Mouse (Mus musculus) thymus, adult 2 months (tissue): ENCODE measurements around the gene Itpr2. TPM values are rescaled to one million over a fixed set of nuclear protein-coding genes. Genes with fewer than 3 reads are reported as not detected.

ENCODE experiments used
- DNase-seq: peaks from one replicate; pipeline ENCODE4 v3.0.0; 2021
- H3K27ac ChIP-seq: fragments of 200-500 bp; 2 replicates; pipeline ENCODE4 v1.5.1; 2012; ENCODE audit warnings: low read length, control low read depth; ENCODE audit not compliant: control insufficient read depth, insufficient read depth
- H3K27me3 ChIP-seq: fragments of 200-500 bp; 2 replicates; pipeline ENCODE4 v1.6.1; 2012; ENCODE audit warnings: mild to moderate bottlenecking, low read length, moderate library complexity, mixed read lengths; ENCODE audit not compliant: control insufficient read depth, insufficient read depth
- H3K36me3 ChIP-seq: fragments of 200-500 bp; 2 replicates; pipeline ENCODE4 v1.6.1; 2012; ENCODE audit warnings: mild to moderate bottlenecking, low read length, moderate library complexity; ENCODE audit not compliant: control insufficient read depth, insufficient read depth
- H3K4me1 ChIP-seq: fragments of 200-500 bp; replicated peaks from 2 replicates; pipeline ENCODE4 v1.6.1; 2012; ENCODE audit warnings: low read length; ENCODE audit not compliant: control insufficient read depth, insufficient read depth
- H3K4me3 ChIP-seq: fragments of 200-500 bp; 2 replicates; pipeline ENCODE4 v1.5.1; 2012; ENCODE audit warnings: mild to moderate bottlenecking, low read length, control low read depth, moderate library complexity; ENCODE audit not compliant: control insufficient read depth, insufficient read depth
- CTCF ChIP-seq: fragments of 200-500 bp; IDR thresholded peaks from 2 replicates; pipeline ENCODE4 v1.5.1; 2012; ENCODE audit warnings: mild to moderate bottlenecking, control low read depth, low read length, moderate library complexity, borderline replicate concordance; ENCODE audit not compliant: control insufficient read depth, poor library complexity, insufficient read depth; ENCODE audit errors: extremely low read depth
- POLR2A ChIP-seq: fragments of 200-500 bp; IDR thresholded peaks from 2 replicates; pipeline ENCODE4 v1.6.1; 2012; ENCODE audit warnings: mild to moderate bottlenecking, low read length, control low read depth, moderate library complexity; ENCODE audit not compliant: control insufficient read depth, poor library complexity, insufficient read depth; ENCODE audit errors: extremely low read depth
- WGBS: fragments of 180-500 bp; shearing (Covaris S2); methylation state at CpG from one replicate; pipeline ENCODE4 v1.1.7; 2018; 5-methylcytosine and 5-hydroxymethylcytosine counted together
- polyA plus RNA-seq: library from polyadenylated mRNA; depleted of rRNA; stranded (reverse); fragments of >200 nt; gene quantifications from 2 replicates; pipeline ENCODE4 v1.2.3, GENCODE M21; 2012

Gene Itpr2
- polyA plus RNA-seq, 1 experiment, result 60.3 TPM

GRCm38 (mm10) chr6:146258751-146259150 lies 243.3 kb downstream of the Itpr2 start:
- H3K27ac ChIP-seq, result no peak overlapping the region
- H3K4me1 ChIP-seq, result no peaks in the 10 kb centered on the region
- WGBS, result 98% methylated on average over 5 of the region's 5 CpGs
- no peak for DNase-seq
- H3K4me3 ChIP-seq, result no peak overlapping the region
- H3K27me3 ChIP-seq, result no peaks in the 10 kb centered on the region
- H3K36me3 ChIP-seq, result peaks cover 17% of the 10 kb centered on the region; the same call in 1 of the 2 replicates
- TF ChIP-seq POLR2A, result no peak
- TF ChIP-seq CTCF, result no peak

GRCm38 (mm10) chr6:146258261-146258660 lies 243.8 kb downstream of the Itpr2 start:
- 97% methylated on average over 3 of the region's 3 CpGs for WGBS
- Histone ChIP-seq H3K36me3 (peaks cover 17% of the 10 kb centered on the region; the same call in 1 of the 2 replicates), H3K27me3 (no peaks in the 10 kb centered on the region), H3K4me1 (no peaks in the 10 kb centered on the region), H3K27ac (no peak overlapping the region), H3K4me3 (no peak overlapping the region)
- TF ChIP-seq CTCF (no peak), POLR2A (no peak)
- no peak for DNase-seq

GRCm38 (mm10) chr6:146256947-146257670 lies 244.9 kb downstream of the Itpr2 start:
- 93% methylated on average over 7 of the region's 7 CpGs for WGBS
- Histone ChIP-seq H3K4me3 (no peak overlapping the region), H3K27ac (no peak overlapping the region; the same call in 1 of the 2 replicates), H3K27me3 (no peaks in the 10 kb centered on the region), H3K4me1 (no peaks in the 10 kb centered on the region), H3K36me3 (peaks cover 17% of the 10 kb centered on the region; the same call in 1 of the 2 replicates)
- TF ChIP-seq CTCF, result no peak
- no peak for TF ChIP-seq POLR2A
- DNase-seq, result no peak

- TF ChIP-seq CTCF, result no peak
- no peak for TF ChIP-seq POLR2A
- DNase-seq, result no peak
- no peak overlapping the region for H3K27ac ChIP-seq
- H3K36me3 ChIP-seq, result peaks cover 17% of the 10 kb centered on the region; the same call in 1 of the 2 replicates
- H3K27me3 ChIP-seq, result no peaks in the 10 kb centered on the region
- no peak overlapping the region for H3K4me3 ChIP-seq
- 90% methylated on average over 2 of the region's 2 CpGs for WGBS
- H3K4me1 ChIP-seq, result no peaks in the 10 kb centered on the region
Measured at GRCm38 (mm10) chr6:146256401-146256800, 245.6 kb downstream of the Itpr2 start.

- WGBS, result 98% methylated on average over 6 of the region's 6 CpGs
- no peak for DNase-seq
- Histone ChIP-seq H3K4me1 (no peaks in the 10 kb centered on the region), H3K27ac (no peak overlapping the region), H3K4me3 (no peak overlapping the region), H3K27me3 (no peaks in the 10 kb centered on the region), H3K36me3 (peaks cover 17% of the 10 kb centered on the region; the same call in 1 of the 2 replicates)
- TF ChIP-seq POLR2A (no peak), CTCF (no peak)
Measured at GRCm38 (mm10) chr6:146255656-146256055, 246.4 kb downstream of the Itpr2 start.

GRCm38 (mm10) chr6:146254931-146255330 lies 247.1 kb downstream of the Itpr2 start:
- Histone ChIP-seq H3K4me3 (no peak overlapping the region), H3K27me3 (no peaks in the 10 kb centered on the region), H3K36me3 (peaks cover 17% of the 10 kb centered on the region; the same call in 1 of the 2 replicates), H3K27ac (no peak overlapping the region), H3K4me1 (no peaks in the 10 kb centered on the region)
- no peak for TF ChIP-seq POLR2A
- TF ChIP-seq CTCF, result no peak
- 96% methylated on average over 9 of the region's 9 CpGs for WGBS
- DNase-seq, result no peak

- peaks cover 17% of the 10 kb centered on the region; the same call in 1 of the 2 replicates for H3K36me3 ChIP-seq
- no peaks in the 10 kb centered on the region for H3K27me3 ChIP-seq
- DNase-seq, result no peak
- no peak overlapping the region for H3K27ac ChIP-seq
- no peaks in the 10 kb centered on the region for H3K4me1 ChIP-seq
- 95% methylated on average over 3 of the region's 3 CpGs for WGBS
- H3K4me3 ChIP-seq, result no peak overlapping the region
- no peak for TF ChIP-seq POLR2A
- TF ChIP-seq CTCF, result no peak
Measured at GRCm38 (mm10) chr6:146254216-146254820, 247.7 kb downstream of the Itpr2 start.
